Mouse (Mus musculus): ENCODE results near the gene Rrp8. TPM values are rescaled to one million over a fixed set of nuclear protein-coding genes. Genes with fewer than 3 reads are reported as not detected.
"Not testable (repeated sequence)": the region's sequence is repeated elsewhere in the genome, so short reads cannot be mapped to it uniquely, and the experiment has no call there.

Gene Rrp8
- total RNA-seq, 2 experiments from 2014 or later = 10.8 to 11.2 TPM

GRCm38 (mm10) chr7:105751491-105752433 is 14.6 kb upstream of the Rrp8 start, which contains the start of gene Tpp1:
Gene Tpp1, minus strand, starts transcription at chr7:105752235.
- peak; percentile 84 to 91 for DNase-seq
- intact Hi-C loops (cut with DNase I) = loop anchor here (5.0 kb wide), 1 partner anchor 46 kb away; no protein-coding TSS in a partner anchor

GRCm38 (mm10) chr7:105747776-105748175 is 10.6 kb upstream of the Rrp8 start:
- intact Hi-C loops (cut with DNase I) = no loop called here
- no peak for DNase-seq

GRCm38 (mm10) chr7:105743926-105744590 is 6.9 kb upstream of the Rrp8 start, which contains the start of gene Taf10:
Gene Taf10, minus strand, starts transcription at chr7:105744361.
- peak; percentile 85 to 90 for DNase-seq
- intact Hi-C loops (cut with DNase I) = no loop called here

GRCm38 (mm10) chr7:105743246-105743925 is 6.2 kb upstream of the Rrp8 start:
- intact Hi-C loops (cut with DNase I); DNase-seq: not testable (repeated sequence)

GRCm38 (mm10) chr7:105742539-105743215 is 5.5 kb upstream of the Rrp8 start:
- intact Hi-C loops (cut with DNase I); DNase-seq: not testable (repeated sequence)

- intact Hi-C loops (cut with DNase I) = no loop called here
- no peak for DNase-seq
These were observed 4.8 kb upstream of the Rrp8 start for GRCm38 (mm10) chr7:105741978-105742377.

GRCm38 (mm10) chr7:105740851-105741250 is 3.7 kb upstream of the Rrp8 start:
- DNase-seq = no peak
- intact Hi-C loops (cut with DNase I) = no loop called here

GRCm38 (mm10) chr7:105740089-105740795 is 3.1 kb upstream of the Rrp8 start:
- intact Hi-C loops (cut with DNase I) = no loop called here
- no peak for DNase-seq

GRCm38 (mm10) chr7:105738948-105739347 is 1.8 kb upstream of the Rrp8 start:
- DNase-seq = peak; percentile 72 to 73
- intact Hi-C loops (cut with DNase I) = loop anchor here (2.0 to 10.0 kb wide), 3 partner anchors 72 to 184 kb away; partner anchors contain the start of genes Arfip2, Gm45799, Mrpl17 and Smpd1

GRCm38 (mm10) chr7:105738286-105738685 is 1.1 kb upstream of the Rrp8 start:
- intact Hi-C loops (cut with DNase I) = loop anchor here (2.0 to 10.0 kb wide), 3 partner anchors 73 to 183 kb away; partner anchors contain the start of genes Arfip2, Gm45799, Mrpl17 and Smpd1
- no peak for DNase-seq

- no peak for DNase-seq
- intact Hi-C loops (cut with DNase I) = loop anchor here (2.0 to 10.0 kb wide), 3 partner anchors 73 to 183 kb away; partner anchors contain the start of genes Arfip2, Gm45799, Mrpl17 and Smpd1
These were observed 463 bp upstream of the Rrp8 start for GRCm38 (mm10) chr7:105737648-105738047.

GRCm38 (mm10) chr7:105736264-105736901 is 802 bp downstream of the Rrp8 start, which contains the start of gene Ilk:
Gene Ilk, plus strand, starts transcription at chr7:105736592.
- intact Hi-C loops (cut with DNase I) = loop anchor here (5.0 to 10.0 kb wide), 2 partner anchors 94 to 182 kb away; partner anchors contain the start of genes Arfip2, Gm45799, Smpd1 and Timm10b

GRCm38 (mm10) chr7:105735464-105735863 is 1.7 kb downstream of the Rrp8 start:
- DNase-seq = not testable (repeated sequence)
- intact Hi-C loops (cut with DNase I) = loop anchor here (5.0 to 10.0 kb wide), 2 partner anchors 93 to 181 kb away; partner anchors contain the start of genes Arfip2, Gm45799, Smpd1 and Timm10b

More at GRCm38 (mm10) chr7:105736264-105736901, 802 bp downstream of the Rrp8 start, which contains the start of gene Ilk:
- peak; percentile 94 for DNase-seq

GRCm38 (mm10) chr7:105734826-105735225 is 2.4 kb downstream of the Rrp8 start:
- intact Hi-C loops (cut with DNase I) = loop anchor here (5.0 to 10.0 kb wide), 2 partner anchors 93 to 180 kb away; partner anchors contain the start of genes Arfip2, Gm45799, Smpd1 and Timm10b
- no peak for DNase-seq

- intact Hi-C loops (cut with DNase I) = loop anchor here (10.0 kb wide), 1 partner anchor 179 kb away; the partner anchor contains the start of gene Smpd1
These were observed 3.3 kb downstream of the Rrp8 start for GRCm38 (mm10) chr7:105733836-105734235.

GRCm38 (mm10) chr7:105728701-105729428 is 8.3 kb downstream of the Rrp8 start:
- DNase-seq = no peak
- intact Hi-C loops (cut with DNase I) = no loop called here

More at GRCm38 (mm10) chr7:105733836-105734235, 3.3 kb downstream of the Rrp8 start:
- no peak for DNase-seq

GRCm38 (mm10) chr7:105726980-105727325 is 10.2 kb downstream of the Rrp8 start:
- no peak for DNase-seq
- intact Hi-C loops (cut with DNase I) = loop anchor here (1.0 kb wide), 1 partner anchor 90 kb away; no protein-coding TSS in a partner anchor
